Mouse (Mus musculus) NIH3T3 (cell line): ENCODE measurements around the gene Acox2.

Experiments
- DNase-seq: peaks from one replicate; pipeline ENCODE4 v3.0.0-alpha.2; 2012; ENCODE audit warnings: low read depth

The Acox2 gene

GRCm38 (mm10) chr14:8213803-8214224 lies 45.3 kb downstream of the Acox2 start, which contains the start of gene Kctd6:
Kctd6 (plus strand) TSS chr14:8214140.
- DNase-seq = peak; percentile 98

- DNase-seq = no peak
Observed at GRCm38 (mm10) chr14:8212996-8213395, 46.2 kb downstream of the Acox2 start.

GRCm38 (mm10) chr14:8209896-8210295 lies 49.3 kb downstream of the Acox2 start:
- DNase-seq = no peak

GRCm38 (mm10) chr14:8208876-8209275 lies 50.3 kb downstream of the Acox2 start:
- peak; percentile 30 for DNase-seq

- DNase-seq = no peak
Observed at GRCm38 (mm10) chr14:8207543-8207942, 51.6 kb downstream of the Acox2 start.

GRCm38 (mm10) chr14:8207105-8207504 lies 52.0 kb downstream of the Acox2 start:
- DNase-seq = peak; percentile 8

- no peak for DNase-seq
Observed at GRCm38 (mm10) chr14:8206179-8206910, 52.8 kb downstream of the Acox2 start.

GRCm38 (mm10) chr14:8201715-8202114 lies 57.4 kb downstream of the Acox2 start:
- no peak for DNase-seq

GRCm38 (mm10) chr14:8200769-8201168 lies 58.4 kb downstream of the Acox2 start:
- no peak for DNase-seq

GRCm38 (mm10) chr14:8192727-8193126 lies 66.4 kb downstream of the Acox2 start:
- DNase-seq = no peak

- DNase-seq = no peak
Observed at GRCm38 (mm10) chr14:8191331-8191965, 67.7 kb downstream of the Acox2 start.

GRCm38 (mm10) chr14:8190556-8190955 lies 68.6 kb downstream of the Acox2 start:
- DNase-seq = no peak

- DNase-seq = peak; percentile 11
Observed at GRCm38 (mm10) chr14:8186278-8187045, 72.7 kb downstream of the Acox2 start.

GRCm38 (mm10) chr14:8183330-8183729 lies 75.8 kb downstream of the Acox2 start:
- no peak for DNase-seq

GRCm38 (mm10) chr14:8180371-8181035 lies 78.7 kb downstream of the Acox2 start:
- no peak for DNase-seq

GRCm38 (mm10) chr14:8176251-8176650 lies 82.9 kb downstream of the Acox2 start:
- peak; percentile 55 for DNase-seq
